In genomic region chr12:75368527-75368926, GRCm38 (mm10) we compare ENCODE assay signal across 16 mouse cellular contexts. TPM values are rescaled to one million over a fixed set of nuclear protein-coding genes. Genes with fewer than 3 reads are reported as not detected.
DNase-seq lines count a peak whose midpoint lies in the region; ATAC-seq and TF ChIP-seq lines count a peak whose summit lies in the region.
"Had no signal": no experiment of that assay in that cellular context is flagged by ENCODE, and none has a peak within 500 bp of the region (broad histone marks: within the 10 kb centered on the region; RNA-seq: fewer than 3 reads in every experiment).

No protein-coding gene starts in this region.

- no peak for TF ChIP-seq CTCF in midbrain, postnatal 0 days (IDR thresholded peaks at IDR 0.05)

- no peaks in the 10 kb centered on the region for H3K36me3 ChIP-seq in midbrain, postnatal 0 days (ENCODE audit: insufficient read depth, low read length)
- no peaks in the 10 kb centered on the region for H3K36me3 ChIP-seq in midbrain, embryonic 13.5 days
- no peaks in the 10 kb centered on the region for H3K36me3 ChIP-seq in liver, embryonic 12.5 days
- H3K36me3 ChIP-seq in midbrain, embryonic 10.5 days, result no peaks in the 10 kb centered on the region
- H3K36me3 ChIP-seq: embryonic facial prominence, embryonic 15.5 days; forebrain, embryonic 15.5 days; G1E; liver, embryonic 13.5 days had no signal

- no peaks in the 10 kb centered on the region for H3K9me3 ChIP-seq in midbrain, postnatal 0 days (ENCODE audit: low read length)
- no peaks in the 10 kb centered on the region for H3K9me3 ChIP-seq in midbrain, embryonic 13.5 days
- no peaks in the 10 kb centered on the region for H3K9me3 ChIP-seq in liver, embryonic 12.5 days (replicated peaks)
- no peaks in the 10 kb centered on the region for H3K9me3 ChIP-seq in midbrain, embryonic 10.5 days (replicated peaks)
- H3K9me3 ChIP-seq: embryonic facial prominence, embryonic 15.5 days; forebrain, embryonic 15.5 days; G1E; liver, embryonic 13.5 days had no signal

- DNase-seq in gastrocnemius, adult 18-20 months (ENCODE audit: low spot score), result peak; percentile 53
- no peak for DNase-seq in gastrocnemius, postnatal 4 days (ENCODE audit: low spot score in 2 of 2)
- DNase-seq in midbrain, postnatal 0 days (ENCODE audit: low spot score), result peak; percentile 71
- DNase-seq in gastrocnemius, postnatal 25 days, result peak; percentile 46
- no peak for DNase-seq in right cerebral cortex, postnatal 14 days
- no peak for DNase-seq in midbrain, embryonic 10.5 days (ENCODE audit: low spot score)
- DNase-seq: liver, embryonic 13.5 days had no signal

- no peaks in the 10 kb centered on the region for H3K27me3 ChIP-seq in midbrain, postnatal 0 days (ENCODE audit: insufficient read depth, low read length)
- H3K27me3 ChIP-seq in midbrain, embryonic 13.5 days, result no peaks in the 10 kb centered on the region
- H3K27me3 ChIP-seq in liver, embryonic 12.5 days (replicated peaks), result no peaks in the 10 kb centered on the region
- no peaks in the 10 kb centered on the region for H3K27me3 ChIP-seq in midbrain, embryonic 10.5 days (ENCODE audit: low read depth, poor library complexity, severe bottlenecking)
- H3K27me3 ChIP-seq: embryonic facial prominence, embryonic 15.5 days; forebrain, embryonic 15.5 days; liver, embryonic 13.5 days had no signal

- no peak overlapping the region for H3K27ac ChIP-seq in midbrain, postnatal 0 days (ENCODE audit: low read depth, low read length)
- H3K27ac ChIP-seq in midbrain, embryonic 13.5 days, result no peak overlapping the region
- H3K27ac ChIP-seq in liver, embryonic 12.5 days, result no peak overlapping the region
- no peak overlapping the region for H3K27ac ChIP-seq in midbrain, embryonic 10.5 days (replicated peaks)
- H3K27ac ChIP-seq: embryonic facial prominence, embryonic 15.5 days; forebrain, embryonic 15.5 days; liver, embryonic 13.5 days; macrophage had no signal

- H3K4me1 ChIP-seq in midbrain, postnatal 0 days (ENCODE audit: insufficient read depth, low read length), result no peaks in the 10 kb centered on the region
- H3K4me1 ChIP-seq in midbrain, embryonic 13.5 days (replicated peaks), result no peaks in the 10 kb centered on the region
- H3K4me1 ChIP-seq in liver, embryonic 12.5 days, result no peaks in the 10 kb centered on the region
- H3K4me1 ChIP-seq in midbrain, embryonic 10.5 days, result no peaks in the 10 kb centered on the region
- H3K4me1 ChIP-seq: embryonic facial prominence, embryonic 15.5 days; forebrain, embryonic 15.5 days; liver, embryonic 13.5 days had no signal

- no peak for ATAC-seq in midbrain, postnatal 0 days (ENCODE audit: low FRiP score)
- ATAC-seq in midbrain, embryonic 13.5 days, result no peak
- ATAC-seq in liver, embryonic 12.5 days, result no peak
- ATAC-seq: activated CD4-positive, CD25-positive, alpha-beta regulatory T cell, adult 4 months; forebrain, embryonic 15.5 days had no signal

- no peak overlapping the region for H3K9ac ChIP-seq in midbrain, postnatal 0 days (replicated peaks; ENCODE audit: low read length, poor library complexity, severe bottlenecking)
- no peak overlapping the region for H3K9ac ChIP-seq in midbrain, embryonic 13.5 days (replicated peaks)
- H3K9ac ChIP-seq in liver, embryonic 12.5 days, result no peak overlapping the region
- H3K9ac ChIP-seq: embryonic facial prominence, embryonic 15.5 days; forebrain, embryonic 15.5 days; liver, embryonic 13.5 days had no signal

- no peak overlapping the region for H3K4me3 ChIP-seq in midbrain, postnatal 0 days (ENCODE audit: low read depth, low read length)
- H3K4me3 ChIP-seq in midbrain, embryonic 13.5 days (replicated peaks), result no peak overlapping the region
- no peak overlapping the region for H3K4me3 ChIP-seq in liver, embryonic 12.5 days
- H3K4me3 ChIP-seq in midbrain, embryonic 10.5 days, result no peak overlapping the region
- H3K4me3 ChIP-seq: embryonic facial prominence, embryonic 15.5 days; forebrain, embryonic 15.5 days; liver, embryonic 13.5 days had no signal

- 58% methylated on average over 5 of the region's 5 CpGs for WGBS in midbrain, postnatal 0 days
- 71% methylated on average over 5 of the region's 5 CpGs for WGBS in midbrain, embryonic 13.5 days
- WGBS in liver, embryonic 12.5 days (ENCODE audit: insufficient replicate concordance), result 72% methylated on average over 5 of the region's 5 CpGs
- WGBS in midbrain, embryonic 10.5 days, result 83% methylated on average over 5 of the region's 5 CpGs

- no peak overlapping the region for H3K4me2 ChIP-seq in midbrain, postnatal 0 days (ENCODE audit: low read depth, low read length, poor library complexity, severe bottlenecking)
- H3K4me2 ChIP-seq in midbrain, embryonic 13.5 days (replicated peaks), result no peak overlapping the region
- H3K4me2 ChIP-seq in liver, embryonic 12.5 days, result no peak overlapping the region
- H3K4me2 ChIP-seq: embryonic facial prominence, embryonic 15.5 days; forebrain, embryonic 15.5 days; liver, embryonic 13.5 days had no signal

RNA-seq across cellular contexts. Expression of gene Gphb5, which starts 48.1 kb away (rescaled TPM):
- not detected for total RNA-seq in gastrocnemius, adult 18-20 months (2021)
- total RNA-seq in gastrocnemius, postnatal 4 days (2021), result not detected
- total RNA-seq in midbrain, postnatal 0 days (2014; rRNA removed), result not detected in 2 replicates
- not detected in 2 replicates for polyA plus RNA-seq in midbrain, postnatal 0 days (2015; fragmentation: Nextera tagmentation; extraction: Ambion mirVana)
- polyA plus RNA-seq in midbrain, embryonic 13.5 days (2015; fragmentation: Nextera tagmentation; extraction: Ambion mirVana), result not detected in 2 replicates
- not detected for total RNA-seq in gastrocnemius, postnatal 25 days (2021)
- not detected in 2 replicates for polyA plus RNA-seq in liver, embryonic 12.5 days (2016; fragmentation: Nextera tagmentation; extraction: Ambion mirVana)
- not detected in 2 replicates for polyA plus RNA-seq in midbrain, embryonic 10.5 days (2016; fragmentation: Nextera tagmentation; extraction: Ambion mirVana)
- total RNA-seq: G1E had no signal
- polyA plus RNA-seq: activated CD4-positive, CD25-positive, alpha-beta regulatory T cell, adult 4 months; embryonic facial prominence, embryonic 15.5 days; forebrain, embryonic 15.5 days; G1E; intestine, embryonic 14.5 days; large intestine, adult 2 months; liver, embryonic 13.5 days; macrophage had no signal

Comparison
In these comparisons a context has a peak if more than half of its experiments do, and no peak if none do; other contexts are left out.
1. DNase-seq: peak in gastrocnemius, adult 18-20 months (single experiment), midbrain, postnatal 0 days (single experiment) and gastrocnemius, postnatal 25 days (single experiment); none in gastrocnemius, postnatal 4 days (0 of 2), right cerebral cortex, postnatal 14 days (single experiment) and midbrain, embryonic 10.5 days (single experiment).